ENCODE assay signal across 21 mouse cellular contexts in genomic region chr8:108846174-108846573, GRCm38 (mm10).
A peak's percentile ranks its signal among the peaks of the same experiment; 100 is the strongest.
DNase-seq lines count a peak whose midpoint lies in the region; ATAC-seq and TF ChIP-seq lines count a peak whose summit lies in the region.
"Had no signal": no experiment of that assay in that cellular context is flagged by ENCODE, and none has a peak within 500 bp of the region (broad histone marks: within the 10 kb centered on the region; RNA-seq: fewer than 3 reads in every experiment).

No protein-coding gene starts in this region.

- no peak for TF ChIP-seq CTCF in kidney, adult 2 months (conservative IDR thresholded peaks at IDR 0.05; ENCODE audit: insufficient read depth, insufficient read length, low read depth, low read length)

- no peak overlapping the region for H3K4me2 ChIP-seq in hindbrain, embryonic 12.5 days (replicated peaks)
- H3K4me2 ChIP-seq in midbrain, embryonic 15.5 days, result no peak overlapping the region
- H3K4me2 ChIP-seq: embryonic facial prominence, embryonic 13.5 days; heart, embryonic 11.5 days; limb, embryonic 12.5 days; lung, embryonic 15.5 days had no signal

- no peaks in the 10 kb centered on the region for H3K9me3 ChIP-seq in hindbrain, embryonic 12.5 days (replicated peaks)
- H3K9me3 ChIP-seq in midbrain, embryonic 15.5 days, result no peaks in the 10 kb centered on the region
- H3K9me3 ChIP-seq: embryonic facial prominence, embryonic 13.5 days; limb, embryonic 12.5 days; lung, embryonic 15.5 days had no signal

- TF ChIP-seq POLR2A in kidney, adult 2 months (IDR thresholded peaks at IDR 0.05; ENCODE audit: low read depth, low read length), result no peak

- peak; percentile 79 for ATAC-seq in hindbrain, embryonic 12.5 days (ENCODE audit: low FRiP score)
- no peak for ATAC-seq in midbrain, embryonic 15.5 days (replicated peaks)
- ATAC-seq: CD4-positive, CD25-positive, alpha-beta regulatory T cell, adult 4 months had no signal

- H3K4me1 ChIP-seq in hindbrain, embryonic 12.5 days, result peaks cover 23% of the 10 kb centered on the region
- H3K4me1 ChIP-seq in midbrain, embryonic 15.5 days, result 0 out of 2 replicates have a peak, but pooled peaks cover 5% of the 10 kb centered on the region
- H3K4me1 ChIP-seq in kidney, adult 2 months (ENCODE audit: control insufficient read depth, insufficient read depth, low read length), result no peaks in the 10 kb centered on the region

- DNase-seq in embryo, embryonic 11 days, result peak; percentile 28
- DNase-seq in embryo, embryonic 10 days (ENCODE audit: low spot score), result no peak
- DNase-seq in MN1 (ENCODE audit: low spot score), result peak; percentile 72
- no peak for DNase-seq in kidney, adult 2 months
- DNase-seq in spleen, adult 12 weeks (ENCODE audit: low spot score), result no peak
- DNase-seq: cerebellum, adult 2 months; cerebellum, postnatal 36 days; gastrocnemius, adult 2 months; heart, postnatal 10 days; kidney, adult 18-20 months; kidney, postnatal 10 days; right cerebral cortex, postnatal 4 days; thymus, postnatal 25 days had no signal

- H3K27me3 ChIP-seq in hindbrain, embryonic 12.5 days, result no peaks in the 10 kb centered on the region
- H3K27me3 ChIP-seq in midbrain, embryonic 15.5 days (replicated peaks), result no peaks in the 10 kb centered on the region
- H3K27me3 ChIP-seq in kidney, adult 2 months (replicated peaks; ENCODE audit: control insufficient read depth, insufficient read depth, low read length), result no peaks in the 10 kb centered on the region
- H3K27me3 ChIP-seq: embryonic facial prominence, embryonic 13.5 days; limb, embryonic 12.5 days; lung, embryonic 15.5 days had no signal

- H3K36me3 ChIP-seq in hindbrain, embryonic 12.5 days, result 0 out of 2 replicates have a peak, but pooled peaks cover 3% of the 10 kb centered on the region
- H3K36me3 ChIP-seq in midbrain, embryonic 15.5 days (replicated peaks), result no peaks in the 10 kb centered on the region
- no peaks in the 10 kb centered on the region for H3K36me3 ChIP-seq in kidney, adult 2 months (ENCODE audit: control insufficient read depth, insufficient read depth, low read length)

- no peak overlapping the region for H3K27ac ChIP-seq in hindbrain, embryonic 12.5 days
- 0 out of 2 replicates have a peak overlapping the region, but pooled peaks have one; percentile 31 for H3K27ac ChIP-seq in midbrain, embryonic 15.5 days
- H3K27ac ChIP-seq in kidney, adult 2 months (ENCODE audit: insufficient read depth, low read depth, low read length), result no peak overlapping the region
- H3K27ac ChIP-seq: embryonic facial prominence, embryonic 13.5 days; gastrocnemius, adult 2 months; limb, embryonic 12.5 days; liver, embryonic 14.5 days; lung, embryonic 15.5 days had no signal

- H3K9ac ChIP-seq in hindbrain, embryonic 12.5 days, result no peak overlapping the region
- no peak overlapping the region for H3K9ac ChIP-seq in midbrain, embryonic 15.5 days
- H3K9ac ChIP-seq: embryonic facial prominence, embryonic 13.5 days; limb, embryonic 12.5 days; liver, embryonic 14.5 days; lung, embryonic 15.5 days had no signal

- WGBS in hindbrain, embryonic 12.5 days, result 40% methylated on average over 6 of the region's 6 CpGs
- 27% methylated on average over 6 of the region's 6 CpGs for WGBS in midbrain, embryonic 15.5 days
- WGBS in kidney, adult 2 months, result 67% methylated on average over 6 of the region's 6 CpGs

- no peak overlapping the region for H3K4me3 ChIP-seq in hindbrain, embryonic 12.5 days
- no peak overlapping the region for H3K4me3 ChIP-seq in midbrain, embryonic 15.5 days
- H3K4me3 ChIP-seq in kidney, adult 2 months (ENCODE audit: insufficient read depth, low read depth, low read length), result no peak overlapping the region
- H3K4me3 ChIP-seq: embryonic facial prominence, embryonic 13.5 days; gastrocnemius, adult 2 months; limb, embryonic 12.5 days; lung, embryonic 15.5 days had no signal

Comparison
In these comparisons a context has a peak if more than half of its experiments do, and no peak if none do; other contexts are left out.
1. DNase-seq: peak in embryo, embryonic 11 days (single experiment) and MN1 (single experiment); none in embryo, embryonic 10 days (single experiment), kidney, adult 2 months (single experiment) and spleen, adult 12 weeks (single experiment).